Mouse (Mus musculus) bone marrow, adult 2 months (tissue): ENCODE data around the gene Tdrd7.

Experiments
- CTCF ChIP-seq: fragments of 200-500 bp; IDR thresholded peaks from 2 replicates; pipeline ENCODE4 v1.5.1; 2011; ENCODE audit warnings: low read length, control low read depth; ENCODE audit not compliant: control insufficient read depth, insufficient read depth
- POLR2A ChIP-seq: fragments of 200-500 bp; IDR thresholded peaks from 2 replicates; pipeline ENCODE4 v1.6.1; 2011; ENCODE audit warnings: low read depth, mild to moderate bottlenecking, control low read depth, low read length, borderline replicate concordance; ENCODE audit not compliant: control insufficient read depth

DNA sequence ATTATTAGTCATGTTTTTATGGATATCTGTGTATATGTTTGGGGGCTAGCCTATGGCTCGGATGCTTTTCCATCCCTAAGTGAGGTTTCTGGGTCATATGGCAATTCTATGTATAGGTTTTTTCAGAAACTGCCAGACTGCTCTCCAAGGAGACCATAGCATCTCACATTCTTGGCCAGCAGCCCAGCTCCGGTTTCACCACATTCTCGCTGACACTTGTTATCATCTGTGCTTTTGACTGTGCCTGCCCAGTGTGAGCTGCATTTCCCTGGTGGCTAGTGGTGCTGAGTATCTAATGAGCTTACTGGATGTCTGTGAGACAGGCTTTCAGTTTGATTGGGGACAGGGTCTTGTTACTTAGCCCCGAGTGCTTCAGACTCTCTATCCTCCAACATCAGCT, 108.6 kb downstream of the Tdrd7 start:
- TF ChIP-seq CTCF = no peak
- TF ChIP-seq POLR2A = no peak
